Mouse (Mus musculus) limb, embryonic 15.5 days (tissue): ENCODE results near the gene Crtap. TPM values are rescaled to one million over a fixed set of nuclear protein-coding genes. Genes with fewer than 3 reads are reported as not detected.
A peak's percentile ranks its signal among the peaks of the same experiment; 100 is the strongest.
"Not testable (repeated sequence)": the region's sequence is repeated elsewhere in the genome, so short reads cannot be mapped to it uniquely, and the experiment has no call there.

ENCODE experiments used
- ATAC-seq: fragments of 200-750 bp; cut with Nextera tagmentation; 2 replicates; pipeline ENCODE4 v1.8.0; 2017; ENCODE audit warnings: low read depth, moderate TSS enrichment; ENCODE audit not compliant: insufficient number of reproducible peaks, low FRiP score, low TSS enrichment
- H3K27ac ChIP-seq: fragments of 300-500 bp; sonication (generic); 2 replicates; pipeline ENCODE4 v1.5.1; 2015; ENCODE audit warnings: moderate library complexity, mild to moderate bottlenecking, inconsistent platforms
- H3K27me3 ChIP-seq: fragments of 300-500 bp; sonication (generic); 2 replicates; pipeline ENCODE4 v1.6.1; 2015; ENCODE audit warnings: inconsistent platforms
- H3K36me3 ChIP-seq: fragments of 300-500 bp; sonication (generic); 2 replicates; pipeline ENCODE4 v1.6.1; 2015; ENCODE audit warnings: inconsistent platforms
- H3K4me1 ChIP-seq: fragments of 300-500 bp; sonication (generic); 2 replicates; pipeline ENCODE4 v1.6.1; 2015; ENCODE audit warnings: inconsistent platforms
- H3K4me2 ChIP-seq: fragments of 300-500 bp; sonication (generic); 2 replicates; pipeline ENCODE4 v1.6.1; 2015; ENCODE audit warnings: mild to moderate bottlenecking, inconsistent platforms
- H3K4me3 ChIP-seq: fragments of 300-500 bp; sonication (generic); 2 replicates; pipeline ENCODE4 v1.5.1; 2015; ENCODE audit warnings: mild to moderate bottlenecking, inconsistent platforms
- H3K9ac ChIP-seq: fragments of 300-500 bp; sonication (generic); 2 replicates; pipeline ENCODE4 v1.6.1; 2015; ENCODE audit warnings: inconsistent platforms
- H3K9me3 ChIP-seq: fragments of 300-500 bp; sonication (generic); 2 replicates; pipeline ENCODE4 v1.6.1; 2016; ENCODE audit warnings: inconsistent platforms
- WGBS: fragments of 180-500 bp; shearing (Covaris S2); methylation state at CpG from one replicate; pipeline ENCODE4 v1.1.7; 2015; 5-methylcytosine and 5-hydroxymethylcytosine counted together
- polyA plus RNA-seq: library from polyadenylated mRNA; unstranded; fragments of >200 nt; fragmentation: Nextera tagmentation; extraction: Ambion mirVana; gene quantifications from 2 replicates; pipeline ENCODE4 v1.2.1, GENCODE M21; 2015

The Crtap gene
- polyA plus RNA-seq, 1 experiment from 2014 or later = 232 TPM

- Histone ChIP-seq H3K27ac (no peak overlapping the region), H3K27me3 (no peaks in the 10 kb centered on the region), H3K9me3 (no peaks in the 10 kb centered on the region), H3K4me2 (no peak overlapping the region), H3K9ac (no peak overlapping the region), H3K4me1 (no peaks in the 10 kb centered on the region), H3K4me3 (no peak overlapping the region), H3K36me3 (peaks cover 57% of the 10 kb centered on the region)
- 89% methylated on average over 10 of the region's 10 CpGs for WGBS
- no peak for ATAC-seq
Observed at GRCm38 (mm10) chr9:114375276-114375962, 15.1 kb downstream of the Crtap start.

- not testable (repeated sequence) for H3K4me3 ChIP-seq, H3K27ac ChIP-seq, ATAC-seq, H3K27me3 ChIP-seq, H3K9ac ChIP-seq, H3K4me1 ChIP-seq, H3K9me3 ChIP-seq, H3K4me2 ChIP-seq
- H3K36me3 ChIP-seq = peaks cover 23% of the 10 kb centered on the region
- 33% methylated on average over 5 of the region's 5 CpGs for WGBS
Observed at GRCm38 (mm10) chr9:114371717-114372116, 18.8 kb downstream of the Crtap start.

GRCm38 (mm10) chr9:114369389-114369788 lies 21.1 kb downstream of the Crtap start:
- not testable (repeated sequence) for H3K27me3 ChIP-seq, H3K9ac ChIP-seq, ATAC-seq, H3K9me3 ChIP-seq, H3K4me2 ChIP-seq, H3K36me3 ChIP-seq, H3K4me3 ChIP-seq, H3K4me1 ChIP-seq, H3K27ac ChIP-seq
- WGBS = 62% methylated on average over 5 of the region's 5 CpGs

GRCm38 (mm10) chr9:114368471-114368858 lies 22.0 kb downstream of the Crtap start:
- peak overlapping the region; percentile 37 for H3K9ac ChIP-seq
- no peaks in the 10 kb centered on the region for H3K9me3 ChIP-seq
- peak overlapping the region; percentile 86 for H3K4me2 ChIP-seq
- H3K4me1 ChIP-seq = peaks cover 7% of the 10 kb centered on the region
- peak overlapping the region; percentile 47 for H3K4me3 ChIP-seq
- peaks cover 1% of the 10 kb centered on the region; the same call in 1 of the 2 replicates for H3K36me3 ChIP-seq
- H3K27ac ChIP-seq = no peak overlapping the region
- 14% methylated on average over 12 of the region's 12 CpGs for WGBS
- H3K27me3 ChIP-seq = no peaks in the 10 kb centered on the region
- no peak for ATAC-seq

- no peaks in the 10 kb centered on the region for H3K9me3 ChIP-seq
- H3K27ac ChIP-seq = no peak overlapping the region
- ATAC-seq = peak; percentile 71; the same call in 1 of the 2 replicates
- peak overlapping the region; percentile 37 for H3K9ac ChIP-seq
- peaks cover 7% of the 10 kb centered on the region for H3K4me1 ChIP-seq
- no peaks in the 10 kb centered on the region for H3K36me3 ChIP-seq
- peak overlapping the region; percentile 47 for H3K4me3 ChIP-seq
- H3K4me2 ChIP-seq = peak overlapping the region; percentile 86
- no peaks in the 10 kb centered on the region for H3K27me3 ChIP-seq
- under 1% methylated on average over 48 of the region's 48 CpGs for WGBS
Observed at GRCm38 (mm10) chr9:114367783-114368470, 22.5 kb downstream of the Crtap start.

GRCm38 (mm10) chr9:114329855-114330254 lies 60.6 kb downstream of the Crtap start, which contains the start of gene Bcl2a1c:
TSS of gene Bcl2a1c (plus strand) at chr9:114330135.
- not testable (repeated sequence) for H3K4me3 ChIP-seq, H3K36me3 ChIP-seq, H3K27me3 ChIP-seq, H3K4me2 ChIP-seq, H3K27ac ChIP-seq, H3K9ac ChIP-seq, H3K9me3 ChIP-seq, ATAC-seq, H3K4me1 ChIP-seq
- WGBS = 74% methylated on average over 9 of the region's 9 CpGs

- H3K4me1 ChIP-seq, H3K36me3 ChIP-seq, H3K4me3 ChIP-seq, H3K9ac ChIP-seq, H3K9me3 ChIP-seq, H3K27me3 ChIP-seq, ATAC-seq, H3K4me2 ChIP-seq, H3K27ac ChIP-seq: not testable (repeated sequence)
Observed at GRCm38 (mm10) chr9:114328332-114328731, 62.1 kb downstream of the Crtap start.

GRCm38 (mm10) chr9:114326011-114326748 lies 64.3 kb downstream of the Crtap start:
- ATAC-seq = no peak
- no peak overlapping the region for H3K27ac ChIP-seq
- WGBS = 68% methylated on average over 3 of the region's 3 CpGs

More at GRCm38 (mm10) chr9:114326011-114326748, 64.3 kb downstream of the Crtap start:
- Histone ChIP-seq H3K4me2 (no peak overlapping the region), H3K36me3 (no peaks in the 10 kb centered on the region), H3K4me1 (no peaks in the 10 kb centered on the region), H3K9me3 (no peaks in the 10 kb centered on the region), H3K4me3 (no peak overlapping the region), H3K9ac (no peak overlapping the region), H3K27me3 (no peaks in the 10 kb centered on the region)

Other genes starting within 250 kb of the Crtap start
- not detected in 2 replicates for gene Bcl2a1c, start 60.5 kb downstream of the Crtap start, polyA plus RNA-seq
- 37.7 and 44.8 TPM in 2 replicates for gene Glb1, start 10.4 kb upstream of the Crtap start, polyA plus RNA-seq
- gene Tmppe, start 10.4 kb upstream of the Crtap start, polyA plus RNA-seq = 9.8 and 10.5 TPM in 2 replicates
- gene Ccr4, start 114.2 kb upstream of the Crtap start, polyA plus RNA-seq = 4.5 and 5.7 TPM in 2 replicates
- 5.5 and 6.6 TPM in 2 replicates for gene C130032M10Rik, start 125.0 kb upstream of the Crtap start, polyA plus RNA-seq
- 0.24 and 0.27 TPM in 2 replicates for gene Trim71, start 173.7 kb upstream of the Crtap start, polyA plus RNA-seq
- 60.9 and 61.3 TPM in 2 replicates for gene Cnot10, start 249.5 kb upstream of the Crtap start, polyA plus RNA-seq